Mouse (Mus musculus) megakaryocyte, embryonic 14.5 days (primary cell): ENCODE data around the gene Krt10.

ENCODE experiments used
- FLI1 ChIP-seq: IDR thresholded peaks from 2 replicates; pipeline ENCODE4 v1.6.1; 2012; ENCODE audit warnings: low read length, inconsistent platforms, mixed read lengths
- GATA1 ChIP-seq: IDR thresholded peaks from 3 replicates; pipeline ENCODE4 v1.6.1; 2012; ENCODE audit warnings: mixed read lengths, low read length, inconsistent platforms, borderline replicate concordance

- TF ChIP-seq GATA1 (no peak), FLI1 (no peak)
Measured at GRCm38 (mm10) chr11:99369853-99370451, 19.2 kb downstream of the Krt10 start.
